Mouse (Mus musculus): ENCODE results near the gene Ldah.

The Ldah gene

GRCm38 (mm10) chr12:8281225-8282017, 73.5 kb downstream of the Ldah start:
- no peak for DNase-seq

GRCm38 (mm10) chr12:8287970-8288369, 80.1 kb downstream of the Ldah start:
- DNase-seq: no peak

GRCm38 (mm10) chr12:8289099-8289498, 81.2 kb downstream of the Ldah start:
- DNase-seq: no peak

GRCm38 (mm10) chr12:8289499-8289898, 81.6 kb downstream of the Ldah start:
- no peak for DNase-seq

- DNase-seq: peak; percentile 63 to 80
Measured at GRCm38 (mm10) chr12:8291157-8291853, 83.4 kb downstream of the Ldah start.

- no peak for DNase-seq
Measured at GRCm38 (mm10) chr12:8295307-8295913, 87.5 kb downstream of the Ldah start.

GRCm38 (mm10) chr12:8296154-8296553, 88.2 kb downstream of the Ldah start:
- no peak for DNase-seq

- DNase-seq: no peak
Measured at GRCm38 (mm10) chr12:8297586-8298214, 89.8 kb downstream of the Ldah start.

- DNase-seq: no peak
Measured at GRCm38 (mm10) chr12:8298361-8299142, 90.6 kb downstream of the Ldah start.

GRCm38 (mm10) chr12:8299143-8300110, 91.5 kb downstream of the Ldah start:
- DNase-seq: no peak

GRCm38 (mm10) chr12:8300111-8300480, 92.2 kb downstream of the Ldah start:
- DNase-seq: no peak

- DNase-seq: no peak
Measured at GRCm38 (mm10) chr12:8300521-8300920, 92.6 kb downstream of the Ldah start.

- DNase-seq: peak in 1 of 2 experiments; percentile 30
Measured at GRCm38 (mm10) chr12:8301011-8301814, 93.3 kb downstream of the Ldah start.

GRCm38 (mm10) chr12:8301841-8302431, 94.0 kb downstream of the Ldah start, which contains the start of gene Gdf7:
Gene Gdf7 (minus strand): TSS chr12:8301954.
- DNase-seq: no peak

GRCm38 (mm10) chr12:8305258-8305657, 97.4 kb downstream of the Ldah start:
- no peak for DNase-seq

- peak; percentile 77 to 81 for DNase-seq
Measured at GRCm38 (mm10) chr12:8306432-8306831, 98.5 kb downstream of the Ldah start.

- no peak for DNase-seq
Measured at GRCm38 (mm10) chr12:8306910-8307309, 99.0 kb downstream of the Ldah start.

GRCm38 (mm10) chr12:8310992-8311391, 103.1 kb downstream of the Ldah start:
- DNase-seq: no peak

GRCm38 (mm10) chr12:8312266-8312665, 104.4 kb downstream of the Ldah start:
- no peak for DNase-seq

GRCm38 (mm10) chr12:8313270-8313771, 105.4 kb downstream of the Ldah start, which contains the start of gene Hs1bp3:
Gene Hs1bp3 (plus strand): TSS chr12:8313432.
- DNase-seq: peak; percentile 89 to 96
